Mouse (Mus musculus) myocyte (in vitro differentiated cells): ENCODE results near the gene Itga2. TPM values are rescaled to one million over a fixed set of nuclear protein-coding genes. Genes with fewer than 3 reads are reported as not detected.

Source experiments
- H3K27me3 ChIP-seq: one replicate; pipeline ENCODE4 v1.6.1; 2011; ENCODE audit not compliant: control insufficient read depth, insufficient read depth, insufficient read length
- H3K36me3 ChIP-seq: one replicate; pipeline ENCODE4 v1.6.1; 2011; ENCODE audit not compliant: control insufficient read depth, insufficient read depth
- H3K4me2 ChIP-seq: one replicate; pipeline ENCODE4 v1.6.1; 2011; ENCODE audit warnings: low read depth, control low read depth
- H3K4me3 ChIP-seq: one replicate; pipeline ENCODE4 v1.5.1; 2011; ENCODE audit warnings: mild to moderate bottlenecking, control low read depth, moderate library complexity
- H3K79me2 ChIP-seq: one replicate; pipeline ENCODE4 v1.6.1; 2011; ENCODE audit not compliant: control insufficient read depth, insufficient read depth
- H3ac ChIP-seq: one replicate; pipeline ENCODE4 v1.6.1; 2011; ENCODE audit not compliant: control insufficient read depth, insufficient read length
- CEBPB ChIP-seq: IDR thresholded peaks from 2 replicates; pipeline ENCODE4 v1.6.1; 2011; ENCODE audit warnings: mild to moderate bottlenecking, moderate library complexity; ENCODE audit not compliant: poor library complexity, insufficient read depth, severe bottlenecking
- E2F4 ChIP-seq: IDR thresholded peaks from one replicate; pipeline ENCODE4 v1.6.1; 2011; ENCODE audit warnings: mild to moderate bottlenecking, control low read depth, moderate library complexity; ENCODE audit not compliant: insufficient read depth
- MAX ChIP-seq: IDR thresholded peaks from one replicate; pipeline ENCODE4 v1.6.1; 2011; ENCODE audit warnings: low read depth, mild to moderate bottlenecking, control low read depth
- MYOD1 ChIP-seq, 3 experiments: IDR thresholded peaks; one replicate each; pipeline ENCODE4 v1.6.1; 2011; ENCODE audit warnings: control low read depth in 2 of 3, low read depth in 2 of 3, mild to moderate bottlenecking in 2 of 3, moderate library complexity in 1 of 3; ENCODE audit not compliant: insufficient read length in 2 of 3, control insufficient read depth in 1 of 3
- MYOG ChIP-seq, 3 experiments: IDR thresholded peaks; one replicate each; pipeline ENCODE4 v1.6.1; 2011; ENCODE audit warnings: control low read depth in 2 of 3, low read depth in 2 of 3, mild to moderate bottlenecking in 2 of 3; ENCODE audit not compliant: insufficient read length in 2 of 3, control insufficient read depth in 1 of 3, insufficient read depth in 1 of 3
- POLR2A ChIP-seq: IDR thresholded peaks from one replicate; pipeline ENCODE4 v1.6.1; 2011; ENCODE audit warnings: low read depth, mild to moderate bottlenecking, control low read depth, moderate library complexity; ENCODE audit not compliant: insufficient read length
- POLR2AphosphoS2 ChIP-seq: IDR thresholded peaks from one replicate; pipeline ENCODE4 v1.6.1; 2011; ENCODE audit warnings: low read depth, control low read depth; ENCODE audit not compliant: insufficient read length
- REST ChIP-seq: IDR thresholded peaks from one replicate; pipeline ENCODE4 v1.6.1; 2011; ENCODE audit warnings: mild to moderate bottlenecking, control low read depth, moderate library complexity; ENCODE audit not compliant: insufficient read depth, insufficient read length
- SRF ChIP-seq: IDR thresholded peaks from one replicate; pipeline ENCODE4 v1.6.1; 2011; ENCODE audit warnings: low read depth; ENCODE audit not compliant: control insufficient read depth, insufficient read length
- TCF12 ChIP-seq: IDR thresholded peaks from one replicate; pipeline ENCODE4 v1.6.1; 2011; ENCODE audit warnings: mild to moderate bottlenecking, control low read depth; ENCODE audit not compliant: poor library complexity, insufficient read depth, severe bottlenecking
- TCF3 ChIP-seq: IDR thresholded peaks from one replicate; pipeline ENCODE4 v1.6.1; 2011; ENCODE audit warnings: low read depth, control low read depth; ENCODE audit not compliant: insufficient read length
- USF1 ChIP-seq: IDR thresholded peaks from one replicate; pipeline ENCODE4 v1.6.1; 2011; ENCODE audit warnings: low read depth, mild to moderate bottlenecking, control low read depth, moderate library complexity
- polyA plus RNA-seq: library from polyadenylated mRNA; unstranded; fragments of >200 nt; fragmentation: generic; extraction: Trizol; gene quantifications from one replicate; pipeline ENCODE4 v1.2.1, GENCODE M21; 2012; ENCODE audit warnings: missing spikeins

The Itga2 gene
- polyA plus RNA-seq, 1 experiment: 0.01 TPM

GRCm38 (mm10) chr13:114923331-114923730 lies 8.6 kb downstream of the Itga2 start:
- H3K27me3 ChIP-seq: no peaks in the 10 kb centered on the region
- H3K36me3 ChIP-seq: no peaks in the 10 kb centered on the region
- no peak overlapping the region for H3K4me2 ChIP-seq
- no peak overlapping the region for H3K4me3 ChIP-seq
- TF ChIP-seq TCF3 (no peak), POLR2AphosphoS2 (no peak), MYOG (IDR thresholded peaks at IDR 0.05; ENCODE audit: control insufficient read depth in 1 of 3, insufficient read depth in 1 of 3, insufficient read length in 2 of 3, low read depth in 2 of 3) (no peak), TCF12 (no peak), USF1 (no peak)
- no peak overlapping the region for H3ac ChIP-seq
- no peaks in the 10 kb centered on the region for H3K79me2 ChIP-seq

- Histone ChIP-seq H3ac (no peak overlapping the region), H3K79me2 (no peaks in the 10 kb centered on the region), H3K36me3 (no peaks in the 10 kb centered on the region), H3K4me3 (no peak overlapping the region), H3K4me2 (no peak overlapping the region), H3K27me3 (no peaks in the 10 kb centered on the region)
- TF ChIP-seq USF1: no peak
Observed at GRCm38 (mm10) chr13:114915767-114916166, 16.1 kb downstream of the Itga2 start.

GRCm38 (mm10) chr13:114914963-114915362 lies 16.9 kb downstream of the Itga2 start:
- Histone ChIP-seq H3K4me3 (no peak overlapping the region), H3K79me2 (no peaks in the 10 kb centered on the region), H3K36me3 (no peaks in the 10 kb centered on the region), H3ac (no peak overlapping the region), H3K4me2 (no peak overlapping the region), H3K27me3 (no peaks in the 10 kb centered on the region)
- TF ChIP-seq POLR2A (no peak), POLR2AphosphoS2 (no peak), SRF (no peak), TCF12 (no peak), TCF3 (no peak), E2F4 (no peak), MAX (no peak), USF1 (no peak), REST (no peak), MYOG (IDR thresholded peaks at IDR 0.05; ENCODE audit: control insufficient read depth in 1 of 3, insufficient read depth in 1 of 3, insufficient read length in 2 of 3, low read depth in 2 of 3) (no peak), MYOD1 (IDR thresholded peaks at IDR 0.05; ENCODE audit: control insufficient read depth in 1 of 3, insufficient read length in 2 of 3, low read depth in 2 of 3) (no peak)

DNA sequence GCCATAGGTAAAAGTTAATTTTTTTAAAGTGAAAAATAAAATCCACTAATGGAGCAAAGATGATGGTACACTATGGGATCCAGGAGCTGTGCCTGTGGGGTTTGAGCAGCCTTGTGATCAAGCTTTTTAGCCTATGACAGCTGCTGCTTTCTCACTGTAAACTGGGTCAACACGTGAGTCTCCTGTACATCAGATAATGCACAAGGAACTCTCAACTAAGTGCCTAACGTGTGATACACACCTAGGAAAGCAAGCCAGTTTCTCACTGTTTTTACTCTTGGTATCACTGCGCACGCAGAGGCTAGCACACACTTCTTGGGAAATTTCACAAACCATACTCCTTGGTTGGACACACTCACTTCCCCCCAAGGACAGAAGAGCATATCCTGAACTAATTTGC lies 17.3 kb downstream of the Itga2 start:
- TF ChIP-seq TCF3 (no peak), E2F4 (no peak), SRF (no peak), USF1 (no peak), POLR2AphosphoS2 (no peak), POLR2A (no peak), REST (no peak), CEBPB (no peak), MAX (no peak), TCF12 (no peak), MYOG (IDR thresholded peaks at IDR 0.05; ENCODE audit: control insufficient read depth in 1 of 3, insufficient read depth in 1 of 3, insufficient read length in 2 of 3, low read depth in 2 of 3) (no peak), MYOD1 (IDR thresholded peaks at IDR 0.05; ENCODE audit: control insufficient read depth in 1 of 3, insufficient read length in 2 of 3, low read depth in 2 of 3) (no peak)

GRCm38 (mm10) chr13:114910629-114911028 lies 21.3 kb downstream of the Itga2 start:
- no peaks in the 10 kb centered on the region for H3K79me2 ChIP-seq
- H3K4me2 ChIP-seq: no peak overlapping the region
- TF ChIP-seq TCF12: no peak
- TF ChIP-seq POLR2AphosphoS2: no peak
- TF ChIP-seq MYOD1 (IDR thresholded peaks at IDR 0.05; ENCODE audit: control insufficient read depth in 1 of 3, insufficient read length in 2 of 3, low read depth in 2 of 3): no peak
- TF ChIP-seq MYOG (IDR thresholded peaks at IDR 0.05; ENCODE audit: control insufficient read depth in 1 of 3, insufficient read depth in 1 of 3, insufficient read length in 2 of 3, low read depth in 2 of 3): no peak
- TF ChIP-seq POLR2A: no peak
- no peak for TF ChIP-seq CEBPB
- TF ChIP-seq USF1: no peak
- TF ChIP-seq E2F4: no peak
- TF ChIP-seq SRF: no peak
- no peak for TF ChIP-seq REST
- TF ChIP-seq TCF3: no peak
- TF ChIP-seq MAX: no peak

More for the DNA sequence above, 17.3 kb downstream of the Itga2 start:
- no peak overlapping the region for H3ac ChIP-seq
- H3K4me2 ChIP-seq: no peak overlapping the region
- no peaks in the 10 kb centered on the region for H3K36me3 ChIP-seq
- H3K79me2 ChIP-seq: no peaks in the 10 kb centered on the region
- H3K27me3 ChIP-seq: no peaks in the 10 kb centered on the region
- no peak overlapping the region for H3K4me3 ChIP-seq

More at GRCm38 (mm10) chr13:114910629-114911028, 21.3 kb downstream of the Itga2 start:
- H3ac ChIP-seq: no peak overlapping the region
- no peaks in the 10 kb centered on the region for H3K27me3 ChIP-seq
- H3K4me3 ChIP-seq: no peak overlapping the region
- H3K36me3 ChIP-seq: no peaks in the 10 kb centered on the region
